ENCODE assay signal across 10 mouse cellular contexts in genomic region chr15:78527973-78528372, GRCm38 (mm10). TPM values are rescaled to one million over a fixed set of nuclear protein-coding genes. Genes with fewer than 3 reads are reported as not detected.
A peak's percentile ranks its signal among the peaks of the same experiment; 100 is the strongest.
DNase-seq lines count a peak whose midpoint lies in the region; ATAC-seq and TF ChIP-seq lines count a peak whose summit lies in the region.
"Had no signal": no experiment of that assay in that cellular context is flagged by ENCODE, and none has a peak within 500 bp of the region (broad histone marks: within the 10 kb centered on the region; RNA-seq: fewer than 3 reads in every experiment).

No protein-coding gene starts in this region.

- no peaks in the 10 kb centered on the region for H3K27me3 ChIP-seq in intestine, postnatal 0 days (replicated peaks; ENCODE audit: control insufficient read depth, insufficient read depth, low read length)
- no peaks in the 10 kb centered on the region; the same call in 1 of the 2 replicates for H3K27me3 ChIP-seq in forebrain, embryonic 11.5 days (ENCODE audit: control insufficient read depth, insufficient read depth, low read length)
- H3K27me3 ChIP-seq: hindbrain, embryonic 15.5 days had no signal

- no peaks in the 10 kb centered on the region; the same call in 1 of the 2 replicates for H3K36me3 ChIP-seq in intestine, postnatal 0 days (ENCODE audit: control insufficient read depth, insufficient read depth)
- H3K36me3 ChIP-seq in forebrain, embryonic 11.5 days (ENCODE audit: control insufficient read depth, insufficient read depth, low read length): no peaks in the 10 kb centered on the region
- H3K36me3 ChIP-seq: hindbrain, embryonic 15.5 days; neural tube, embryonic 12.5 days had no signal

- H3K27ac ChIP-seq in brown adipose tissue, adult 24 weeks (replicated peaks; ENCODE audit: low read depth, low read length): peak overlapping the region; percentile 77
- H3K27ac ChIP-seq in intestine, postnatal 0 days (ENCODE audit: low read depth, low read length): no peak overlapping the region
- H3K27ac ChIP-seq in forebrain, embryonic 11.5 days (ENCODE audit: low read depth, low read length): no peak overlapping the region
- H3K27ac ChIP-seq: hindbrain, embryonic 15.5 days; neural tube, embryonic 12.5 days had no signal

- 0 out of 2 replicates have a peak overlapping the region, but pooled peaks have one; percentile 48 for H3K4me2 ChIP-seq in intestine, postnatal 0 days (replicated peaks; ENCODE audit: low read depth)
- no peak overlapping the region for H3K4me2 ChIP-seq in forebrain, embryonic 11.5 days (ENCODE audit: low read depth, low read length, severe bottlenecking)

- intact Hi-C loops in gastrocnemius, postnatal 14 days (cut with DNase I; ENCODE audit: low total_unique reads): no loop called here

- DNase-seq in gastrocnemius, postnatal 25 days: peak; percentile 54
- no peak for DNase-seq in gastrocnemius, postnatal 14 days
- peak; percentile 30 for DNase-seq in A20 (ENCODE audit: low read depth, low spot score)
- peak; percentile 58 for DNase-seq in lung, postnatal 10 days
- no peak for DNase-seq in forebrain, embryonic 11.5 days (ENCODE audit: low spot score)

- no peak for TF ChIP-seq CTCF in intestine, postnatal 0 days (IDR thresholded peaks at IDR 0.05; ENCODE audit: low read depth)

- 78% methylated on average over 7 of the region's 7 CpGs for WGBS in intestine, postnatal 0 days
- 88% methylated on average over 7 of the region's 7 CpGs for WGBS in forebrain, embryonic 11.5 days

- H3K4me3 ChIP-seq in brown adipose tissue, adult 24 weeks (ENCODE audit: insufficient read depth, low read depth, low read length): no peak overlapping the region
- no peak overlapping the region for H3K4me3 ChIP-seq in intestine, postnatal 0 days (ENCODE audit: low read depth, low read length)
- H3K4me3 ChIP-seq in forebrain, embryonic 11.5 days (ENCODE audit: low read depth, low read length): no peak overlapping the region
- H3K4me3 ChIP-seq: hindbrain, embryonic 15.5 days; neural tube, embryonic 12.5 days had no signal

- no peaks in the 10 kb centered on the region for H3K9me3 ChIP-seq in intestine, postnatal 0 days (ENCODE audit: control insufficient read depth)
- no peaks in the 10 kb centered on the region for H3K9me3 ChIP-seq in forebrain, embryonic 11.5 days (ENCODE audit: control insufficient read depth, low read length)
- H3K9me3 ChIP-seq: hindbrain, embryonic 15.5 days; neural tube, embryonic 12.5 days had no signal

- peaks cover 46% of the 10 kb centered on the region for H3K4me1 ChIP-seq in brown adipose tissue, adult 24 weeks (ENCODE audit: control insufficient read depth, insufficient read depth, insufficient read length, low read length)
- no peaks in the 10 kb centered on the region for H3K4me1 ChIP-seq in intestine, postnatal 0 days (replicated peaks; ENCODE audit: control insufficient read depth, insufficient read depth, low read length)
- peaks cover 9% of the 10 kb centered on the region; the same call in 1 of the 2 replicates for H3K4me1 ChIP-seq in forebrain, embryonic 11.5 days (replicated peaks; ENCODE audit: control insufficient read depth, insufficient read depth, low read length)

- H3K9ac ChIP-seq in intestine, postnatal 0 days (ENCODE audit: low read depth, low read length): no peak overlapping the region
- H3K9ac ChIP-seq in forebrain, embryonic 11.5 days (ENCODE audit: low read length): no peak overlapping the region
- H3K9ac ChIP-seq: hindbrain, embryonic 15.5 days; neural tube, embryonic 12.5 days had no signal

- ATAC-seq in intestine, postnatal 0 days: no peak
- ATAC-seq in forebrain, embryonic 11.5 days (replicated peaks; ENCODE audit: low FRiP score): no peak
- no peak for ATAC-seq in monocyte, adult 5-6 weeks (replicated peaks; ENCODE audit: insufficient number of reproducible peaks, low FRiP score, low TSS enrichment, poor library complexity, severe bottlenecking)

RNA-seq across cellular contexts. Expression of gene C1qtnf6, which starts 3.2 kb away (rescaled TPM):
- total RNA-seq in gastrocnemius, postnatal 25 days (2021): 10 to 100 TPM; 16.4 to 16.8 TPM
- 10 to 100 TPM; 36.9 to 40.4 TPM for total RNA-seq in gastrocnemius, postnatal 14 days (2021)
- polyA plus RNA-seq in brown adipose tissue, adult 24 weeks (2012; ENCODE audit: insufficient read depth, insufficient read length, missing spikeins): 2.7 and 3.3 TPM in 2 replicates
- polyA plus RNA-seq in intestine, postnatal 0 days (2015; fragmentation: Nextera tagmentation; extraction: Ambion mirVana): 14.3 and 16.0 TPM in 2 replicates
- 10.0 and 12.1 TPM in 2 replicates for polyA plus RNA-seq in forebrain, embryonic 11.5 days (2014; fragmentation: Nextera tagmentation; extraction: Ambion mirVana)
- 0.67 to 0.87 TPM in 2 of 3 replicates, not detected in the other for total RNA-seq in monocyte, adult 5-6 weeks (2017)

RNA-seq across cellular contexts. Expression of gene Sstr3, which starts 16.5 kb away (rescaled TPM):
- total RNA-seq in gastrocnemius, postnatal 25 days (2021): not detected
- under 1 TPM in 1 of 2 experiments, not detected in 1; 0.04 TPM for total RNA-seq in gastrocnemius, postnatal 14 days (2021)
- not detected in 2 replicates for polyA plus RNA-seq in brown adipose tissue, adult 24 weeks (2012; ENCODE audit: insufficient read depth, insufficient read length, missing spikeins)
- polyA plus RNA-seq in intestine, postnatal 0 days (2015; fragmentation: Nextera tagmentation; extraction: Ambion mirVana): 0.05 and 0.10 TPM in 2 replicates
- 0.09 TPM in 1 of 2 replicates, not detected in the other for polyA plus RNA-seq in forebrain, embryonic 11.5 days (2014; fragmentation: Nextera tagmentation; extraction: Ambion mirVana)
- total RNA-seq in monocyte, adult 5-6 weeks (2017): 0.10 to 0.29 TPM in 2 of 3 replicates, not detected in the other

RNA-seq across cellular contexts. Expression of gene Il2rb, which starts 32.9 kb away (rescaled TPM):
- not detected for total RNA-seq in gastrocnemius, postnatal 25 days (2021)
- total RNA-seq in gastrocnemius, postnatal 14 days (2021): not detected
- polyA plus RNA-seq in brown adipose tissue, adult 24 weeks (2012; ENCODE audit: insufficient read depth, insufficient read length, missing spikeins): 0.71 TPM in 1 of 2 replicates, not detected in the other
- 0.58 and 0.63 TPM in 2 replicates for polyA plus RNA-seq in intestine, postnatal 0 days (2015; fragmentation: Nextera tagmentation; extraction: Ambion mirVana)
- polyA plus RNA-seq in forebrain, embryonic 11.5 days (2014; fragmentation: Nextera tagmentation; extraction: Ambion mirVana): 0.07 TPM in 1 of 2 replicates, not detected in the other
- 102 to 350 TPM (median 102 TPM) in 3 replicates for total RNA-seq in monocyte, adult 5-6 weeks (2017)
- polyA plus RNA-seq: neural tube, embryonic 12.5 days had no signal

RNA-seq across cellular contexts. Expression of gene Rac2, which starts 44.6 kb away (rescaled TPM):
- 1 to 10 TPM in 1 of 2 experiments, under 1 TPM in 1; 0.43 to 3.4 TPM for total RNA-seq in gastrocnemius, postnatal 25 days (2021)
- total RNA-seq in gastrocnemius, postnatal 14 days (2021): 1 to 10 TPM; 1.1 to 2.5 TPM
- polyA plus RNA-seq in brown adipose tissue, adult 24 weeks (2012; ENCODE audit: insufficient read depth, insufficient read length, missing spikeins): 3.6 and 8.2 TPM in 2 replicates
- 9.0 and 9.9 TPM in 2 replicates for polyA plus RNA-seq in intestine, postnatal 0 days (2015; fragmentation: Nextera tagmentation; extraction: Ambion mirVana)
- polyA plus RNA-seq in forebrain, embryonic 11.5 days (2014; fragmentation: Nextera tagmentation; extraction: Ambion mirVana): 5.7 and 9.4 TPM in 2 replicates
- 125 to 216 TPM (median 199 TPM) in 3 replicates for total RNA-seq in monocyte, adult 5-6 weeks (2017)

RNA-seq across cellular contexts. Expression of gene Tmprss6, which starts 59.5 kb away (rescaled TPM):
- total RNA-seq in gastrocnemius, postnatal 25 days (2021): not detected
- not detected for total RNA-seq in gastrocnemius, postnatal 14 days (2021)
- 0.71 and 2.0 TPM in 2 replicates for polyA plus RNA-seq in brown adipose tissue, adult 24 weeks (2012; ENCODE audit: insufficient read depth, insufficient read length, missing spikeins)
- polyA plus RNA-seq in intestine, postnatal 0 days (2015; fragmentation: Nextera tagmentation; extraction: Ambion mirVana): 0.63 and 0.84 TPM in 2 replicates
- polyA plus RNA-seq in forebrain, embryonic 11.5 days (2014; fragmentation: Nextera tagmentation; extraction: Ambion mirVana): 0.31 and 0.79 TPM in 2 replicates
- total RNA-seq in monocyte, adult 5-6 weeks (2017): 0.58 TPM in 1 of 3 replicates, not detected in the others

Comparison
In these comparisons a context has a peak if more than half of its experiments do, and no peak if none do; other contexts are left out.
1. DNase-seq: peak in gastrocnemius, postnatal 25 days (single experiment), A20 (single experiment) and lung, postnatal 10 days (single experiment); none in gastrocnemius, postnatal 14 days (single experiment) and forebrain, embryonic 11.5 days (single experiment).
2. RNA of gene Il2rb, which starts 32.9 kb away (total RNA-seq): 102 to 350 TPM in monocyte, adult 5-6 weeks; not detected in gastrocnemius, postnatal 25 days and not detected in gastrocnemius, postnatal 14 days; every median in the first group is over 10 times any median in the second.